Mouse (Mus musculus): Measurements from ENCODE around the gene Gm6370. TPM values are rescaled to one million over a fixed set of nuclear protein-coding genes. Genes with fewer than 3 reads are reported as not detected.
"Not testable (repeated sequence)": the region's sequence is repeated elsewhere in the genome, so short reads cannot be mapped to it uniquely, and the experiment has no call there.

The Gm6370 gene
- polyA plus RNA-seq, 1 experiment, result not detected

DNA sequence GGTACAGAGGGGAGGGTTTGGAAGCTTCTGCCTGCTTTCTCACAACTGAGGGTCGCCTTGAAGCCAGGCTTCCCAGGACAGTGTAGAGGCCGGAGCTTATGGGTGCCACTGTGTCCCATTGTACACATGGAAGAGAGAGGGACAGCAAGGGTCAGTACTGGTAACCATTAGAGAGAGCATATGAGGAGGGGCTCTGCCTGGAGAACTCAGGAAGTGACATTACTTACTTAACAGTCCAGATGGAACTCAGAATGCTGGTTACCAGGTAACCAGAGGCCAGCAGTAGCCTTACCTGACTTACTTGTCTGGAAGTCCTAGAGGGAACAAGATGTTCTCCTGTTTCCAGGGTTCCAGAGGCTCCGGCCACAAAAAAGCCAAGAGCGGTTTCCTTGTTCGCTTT lies 22.7 kb downstream of the Gm6370 start, which contains the start of gene Gm3402:
Gene Gm3402, plus strand, starts transcription at position 301 of the 400 bp plus-strand sequence.
- not testable (repeated sequence) for H3K9me3 ChIP-seq; H3K4me3 ChIP-seq (replicated peaks); H3K4me1 ChIP-seq; H3K36me3 ChIP-seq (replicated peaks; ENCODE audit: low read length); H3K27me3 ChIP-seq (replicated peaks)

- not testable (repeated sequence) for H3K4me3 ChIP-seq (replicated peaks); H3K9me3 ChIP-seq; H3K36me3 ChIP-seq (replicated peaks; ENCODE audit: low read length); H3K27me3 ChIP-seq (replicated peaks); H3K4me1 ChIP-seq
Measured at GRCm38 (mm10) chr5:146525501-146525900, 34.3 kb downstream of the Gm6370 start, which contains the start of gene Gm3404. Gene Gm3404, plus strand, starts transcription at chr5:146525801.

DNA sequence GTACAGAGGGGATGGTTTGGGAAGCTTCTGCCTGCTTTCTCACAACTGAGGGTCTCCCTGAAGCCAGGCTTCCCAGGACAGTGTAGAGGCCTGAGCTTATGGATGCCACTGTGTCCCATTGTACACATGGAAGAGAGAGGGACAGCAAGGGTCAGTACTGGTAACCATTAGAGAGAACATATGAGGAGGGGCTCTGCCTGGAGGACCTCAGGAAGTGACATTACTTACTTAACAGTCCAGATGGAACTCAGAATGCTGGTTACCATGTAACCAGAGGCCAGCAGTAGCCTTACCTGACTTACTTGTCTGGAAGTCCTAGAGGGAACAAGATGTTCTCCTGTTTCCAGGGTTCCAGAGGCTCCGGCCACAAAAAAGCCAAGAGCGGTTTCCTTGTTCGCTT lies 46.2 kb downstream of the Gm6370 start, which contains the start of gene Gm3409:
Gene Gm3409, plus strand, starts transcription at position 301 of the 400 bp plus-strand sequence.
- H3K9me3 ChIP-seq; H3K36me3 ChIP-seq (replicated peaks; ENCODE audit: low read length); H3K4me3 ChIP-seq (replicated peaks); H3K27me3 ChIP-seq (replicated peaks); H3K4me1 ChIP-seq: not testable (repeated sequence)

Other genes with a start within 250 kb of the Gm6370 start
- gene Wasf3, start 106.4 kb upstream of the Gm6370 start, polyA plus RNA-seq (2012; ENCODE audit: insufficient read depth, low replicate concordance), result 0.04 and 1.1 TPM in 2 replicates
- not detected in 2 replicates for gene Gm6408, start 9.4 kb upstream of the Gm6370 start, polyA plus RNA-seq (2012; ENCODE audit: insufficient read depth, low replicate concordance)
- not detected in 2 replicates for gene 4930449I24Rik, start 11.0 kb downstream of the Gm6370 start, polyA plus RNA-seq (2012; ENCODE audit: insufficient read depth, low replicate concordance)
- not detected in 2 replicates for gene Gm3402, start 22.8 kb downstream of the Gm6370 start, polyA plus RNA-seq (2012; ENCODE audit: insufficient read depth, low replicate concordance)
- not detected in 2 replicates for gene Gm3404, start 34.4 kb downstream of the Gm6370 start, polyA plus RNA-seq (2012; ENCODE audit: insufficient read depth, low replicate concordance)
- gene Gm3409, start 46.3 kb downstream of the Gm6370 start, polyA plus RNA-seq (2012; ENCODE audit: insufficient read depth, low replicate concordance), result not detected in 2 replicates
- not detected in 2 replicates for gene Gm3415, start 64.8 kb downstream of the Gm6370 start, polyA plus RNA-seq (2012; ENCODE audit: insufficient read depth, low replicate concordance)
- 0.11 TPM in 1 of 2 replicates, not detected in the other for gene Gpr12, start 93.9 kb downstream of the Gm6370 start, polyA plus RNA-seq (2012; ENCODE audit: insufficient read depth, low replicate concordance)